Mouse (Mus musculus) kidney, adult 2 months (tissue): Measurements from ENCODE around the gene Lpar2. TPM values are rescaled to one million over a fixed set of nuclear protein-coding genes. Genes with fewer than 3 reads are reported as not detected.

Source experiments
- DNase-seq: peaks from one replicate; pipeline ENCODE4 v3.0.0; 2021
- H3K27ac ChIP-seq: fragments of 200-500 bp; 2 replicates; pipeline ENCODE4 v1.5.1; 2012; ENCODE audit warnings: low read depth, low read length, control low read depth, inconsistent platforms; ENCODE audit not compliant: insufficient read depth
- H3K27me3 ChIP-seq: fragments of 200-500 bp; replicated peaks from 2 replicates; pipeline ENCODE4 v1.6.1; 2012; ENCODE audit warnings: mild to moderate bottlenecking, moderate library complexity, low read length, inconsistent platforms; ENCODE audit not compliant: control insufficient read depth, insufficient read depth
- H3K36me3 ChIP-seq: fragments of 200-500 bp; 2 replicates; pipeline ENCODE4 v1.6.1; 2012; ENCODE audit warnings: mild to moderate bottlenecking, moderate library complexity, low read length, inconsistent platforms; ENCODE audit not compliant: control insufficient read depth, insufficient read depth
- H3K4me1 ChIP-seq: fragments of 200-500 bp; 2 replicates; pipeline ENCODE4 v1.6.1; 2011; ENCODE audit warnings: low read length; ENCODE audit not compliant: control insufficient read depth, insufficient read depth
- H3K4me3 ChIP-seq: fragments of 200-500 bp; 2 replicates; pipeline ENCODE4 v1.5.1; 2011; ENCODE audit warnings: mild to moderate bottlenecking, low read depth, low read length, control low read depth; ENCODE audit not compliant: insufficient read depth
- CTCF ChIP-seq: fragments of 200-500 bp; conservative IDR thresholded peaks from 2 replicates; pipeline ENCODE4 v1.5.1; 2011; ENCODE audit warnings: low read depth, mild to moderate bottlenecking, control low read depth, low read length, moderate library complexity, mixed read lengths; ENCODE audit not compliant: insufficient read depth, insufficient read length
- POLR2A ChIP-seq: fragments of 200-500 bp; IDR thresholded peaks from one replicate; pipeline ENCODE4 v1.6.1; 2011; ENCODE audit warnings: low read depth, low read length, control low read depth
- WGBS: fragments of 180-500 bp; shearing (Covaris S2); methylation state at CpG from one replicate; pipeline ENCODE4 v1.1.7; 2018; 5-methylcytosine and 5-hydroxymethylcytosine counted together
- polyA plus RNA-seq: library from polyadenylated mRNA; depleted of rRNA; stranded (reverse); fragments of >200 nt; gene quantifications from 2 replicates; pipeline ENCODE4 v1.2.3, GENCODE M21; 2012

Lpar2 gene
- polyA plus RNA-seq, 1 experiment, result 6.4 TPM

DNA sequence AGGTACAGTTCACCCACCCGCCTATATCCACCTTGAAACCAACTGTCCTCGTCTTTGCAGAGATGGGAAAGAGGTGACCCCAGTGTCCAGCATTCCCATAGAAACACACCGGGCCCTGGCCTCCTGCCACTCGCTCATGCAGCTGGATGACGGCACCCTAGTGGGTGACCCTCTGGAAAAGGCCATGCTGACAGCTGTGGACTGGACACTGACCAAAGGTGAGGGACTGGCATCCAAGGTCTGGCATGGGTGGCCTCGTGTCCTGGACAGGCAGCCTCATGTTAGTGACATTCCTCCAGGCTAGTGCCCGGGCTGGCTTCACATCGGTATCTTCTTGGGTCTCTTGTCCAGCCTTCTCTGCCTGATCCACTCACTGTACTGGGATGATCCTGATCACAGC is 23.0 kb upstream of the Lpar2 start:
- H3K4me1 ChIP-seq, result no peaks in the 10 kb centered on the region
- H3K27me3 ChIP-seq, result no peaks in the 10 kb centered on the region
- peaks cover 6% of the 10 kb centered on the region for H3K36me3 ChIP-seq
- H3K4me3 ChIP-seq, result no peak overlapping the region
- DNase-seq, result no peak
- no peak for TF ChIP-seq CTCF
- no peak for TF ChIP-seq POLR2A
- H3K27ac ChIP-seq, result no peak overlapping the region
- WGBS, result 88% methylated on average over 8 of the region's 8 CpGs

DNA sequence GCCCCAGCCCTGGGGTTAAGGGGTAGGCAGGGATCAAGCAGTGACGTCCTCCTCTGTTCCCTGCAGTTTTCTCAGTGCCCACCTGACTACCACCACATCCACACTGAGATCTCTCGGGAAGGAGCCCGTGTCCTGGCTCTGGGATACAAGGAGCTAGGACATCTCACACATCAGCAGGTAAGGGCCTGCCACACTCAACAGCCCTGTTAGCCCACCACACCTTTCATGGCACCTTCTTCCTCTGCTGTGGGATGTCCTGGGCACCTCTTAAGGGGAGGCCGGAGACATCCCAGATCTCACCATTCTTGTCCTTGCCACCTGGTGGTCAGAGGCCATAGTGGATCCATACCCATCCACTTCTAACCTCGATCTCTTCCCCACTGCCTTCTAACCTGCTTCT is 22.3 kb upstream of the Lpar2 start:
- TF ChIP-seq CTCF (0 out of 2 replicates have a peak, but pooled peaks have one; percentile 0), POLR2A (no peak)
- DNase-seq, result no peak
- H3K27me3 ChIP-seq, result no peaks in the 10 kb centered on the region
- H3K27ac ChIP-seq, result no peak overlapping the region
- WGBS, result 92% methylated on average over 5 of the region's 5 CpGs
- peaks cover 6% of the 10 kb centered on the region for H3K36me3 ChIP-seq
- H3K4me1 ChIP-seq, result no peaks in the 10 kb centered on the region
- no peak overlapping the region for H3K4me3 ChIP-seq

GRCm38 (mm10) chr8:69801796-69802195 is 20.4 kb upstream of the Lpar2 start:
- DNase-seq, result no peak
- Histone ChIP-seq H3K4me1 (no peaks in the 10 kb centered on the region), H3K27me3 (no peaks in the 10 kb centered on the region), H3K36me3 (peaks cover 7% of the 10 kb centered on the region), H3K27ac (no peak overlapping the region), H3K4me3 (no peak overlapping the region)
- no peak for TF ChIP-seq CTCF
- WGBS, result 96% methylated on average over 4 of the region's 4 CpGs

DNA sequence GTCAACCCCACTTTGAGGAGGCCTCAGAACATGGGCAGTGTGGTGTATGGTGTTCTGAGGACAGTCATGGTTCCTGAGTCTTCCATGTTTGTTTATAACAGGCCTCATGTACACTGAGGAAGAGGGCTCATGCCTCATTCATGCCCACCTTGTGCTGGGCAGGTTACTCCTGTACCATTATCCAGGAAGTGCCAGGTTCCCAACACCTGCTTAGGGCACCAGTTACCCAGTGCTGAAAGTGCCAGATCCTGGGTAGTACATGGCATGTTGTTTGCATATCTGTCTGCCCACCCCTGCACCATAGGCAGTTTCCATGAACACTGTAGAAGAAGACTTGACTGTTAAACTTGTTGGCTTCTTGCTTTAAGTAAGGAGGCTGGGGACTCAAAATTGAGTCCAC is 20.0 kb upstream of the Lpar2 start:
- Histone ChIP-seq H3K36me3 (peaks cover 7% of the 10 kb centered on the region), H3K27me3 (no peaks in the 10 kb centered on the region), H3K4me3 (no peak overlapping the region), H3K27ac (no peak overlapping the region), H3K4me1 (no peaks in the 10 kb centered on the region)
- no peak for DNase-seq
- TF ChIP-seq CTCF (no peak), POLR2A (no peak)

DNA sequence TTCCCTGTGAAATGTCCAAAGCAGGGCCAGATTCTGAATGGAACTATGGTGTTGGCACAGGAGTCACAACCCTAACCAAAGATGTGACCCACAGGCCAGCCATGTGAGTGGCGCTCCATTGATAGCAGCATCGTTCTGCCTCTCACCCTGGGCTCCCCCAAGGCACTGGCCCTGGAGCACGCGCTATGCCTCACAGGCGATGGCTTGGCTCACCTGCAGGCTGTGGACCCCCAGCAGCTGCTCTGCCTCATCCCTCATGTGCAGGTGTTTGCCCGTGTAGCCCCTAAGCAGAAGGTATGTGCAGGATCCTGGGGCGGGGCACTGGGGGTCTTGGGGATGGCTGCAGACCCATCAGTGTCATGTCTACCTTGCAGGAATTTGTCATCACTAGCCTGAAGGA is 18.9 kb upstream of the Lpar2 start:
- H3K27ac ChIP-seq, result no peak overlapping the region
- no peak overlapping the region for H3K4me3 ChIP-seq
- H3K27me3 ChIP-seq, result no peaks in the 10 kb centered on the region
- H3K36me3 ChIP-seq, result peaks cover 6% of the 10 kb centered on the region
- 93% methylated on average over 7 of the region's 7 CpGs for WGBS
- TF ChIP-seq POLR2A (no peak), CTCF (no peak)
- DNase-seq, result no peak
- H3K4me1 ChIP-seq, result no peaks in the 10 kb centered on the region

- WGBS, result 90% methylated on average over 6 of the region's 6 CpGs
- no peak overlapping the region for H3K27ac ChIP-seq
- no peaks in the 10 kb centered on the region for H3K27me3 ChIP-seq
- DNase-seq, result no peak
- H3K36me3 ChIP-seq, result peaks cover 6% of the 10 kb centered on the region
- H3K4me1 ChIP-seq, result no peaks in the 10 kb centered on the region; the same call in 1 of the 2 replicates
- TF ChIP-seq CTCF, result no peak
- TF ChIP-seq POLR2A, result no peak
- no peak overlapping the region for H3K4me3 ChIP-seq
Observed at GRCm38 (mm10) chr8:69804537-69804936, 17.7 kb upstream of the Lpar2 start.

DNA sequence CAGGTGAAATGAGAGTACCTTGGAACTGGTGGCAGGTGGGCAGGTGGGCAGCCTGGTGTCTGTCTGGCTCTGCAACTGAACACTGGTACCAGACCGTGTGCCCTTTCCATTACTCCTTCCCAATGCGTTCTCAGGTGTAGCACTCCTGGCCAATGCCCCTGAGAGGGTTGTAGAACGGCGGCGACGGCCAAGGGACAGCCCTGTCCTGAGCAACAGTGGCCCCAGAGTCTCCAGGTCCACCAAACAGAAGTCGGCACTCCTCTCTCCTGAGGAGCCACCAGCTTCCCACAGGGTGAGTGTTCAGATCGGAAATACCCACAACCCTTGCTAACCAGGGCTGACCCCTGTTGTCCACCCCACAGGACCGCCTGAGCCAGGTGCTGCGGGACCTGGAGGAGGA is 17.1 kb upstream of the Lpar2 start:
- Histone ChIP-seq H3K27ac (no peak overlapping the region), H3K4me1 (no peaks in the 10 kb centered on the region; the same call in 1 of the 2 replicates), H3K4me3 (no peak overlapping the region), H3K36me3 (peaks cover 3% of the 10 kb centered on the region), H3K27me3 (no peaks in the 10 kb centered on the region)
- TF ChIP-seq POLR2A (no peak), CTCF (no peak)
- DNase-seq, result no peak
- 95% methylated on average over 10 of the region's 10 CpGs for WGBS

DNA sequence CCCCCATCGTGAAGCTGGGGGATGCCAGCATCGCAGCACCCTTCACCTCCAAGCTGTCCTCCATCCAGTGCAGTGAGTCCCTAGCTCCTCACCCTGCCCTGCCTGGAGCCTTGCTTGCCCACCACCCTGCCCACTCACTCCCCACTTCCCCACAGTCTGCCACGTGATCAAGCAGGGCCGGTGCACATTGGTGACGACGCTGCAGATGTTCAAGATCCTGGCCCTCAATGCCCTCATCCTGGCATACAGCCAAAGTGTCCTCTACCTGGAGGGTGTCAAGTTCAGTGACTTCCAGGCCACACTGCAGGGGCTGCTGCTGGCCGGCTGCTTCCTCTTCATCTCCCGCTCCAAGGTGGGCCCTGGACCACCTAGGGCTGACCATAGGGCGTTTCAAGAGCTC is 16.7 kb upstream of the Lpar2 start:
- WGBS, result 84% methylated on average over 9 of the region's 9 CpGs
- no peak overlapping the region for H3K4me3 ChIP-seq
- no peak overlapping the region for H3K27ac ChIP-seq
- TF ChIP-seq POLR2A (no peak), CTCF (no peak)
- H3K4me1 ChIP-seq, result no peaks in the 10 kb centered on the region; the same call in 1 of the 2 replicates
- H3K27me3 ChIP-seq, result no peaks in the 10 kb centered on the region
- peaks cover 2% of the 10 kb centered on the region; the same call in 1 of the 2 replicates for H3K36me3 ChIP-seq
- DNase-seq, result no peak
